Mouse (Mus musculus) left cerebral cortex, adult 18-20 months (tissue): Measurements from ENCODE around the gene Zan. TPM values are rescaled to one million over a fixed set of nuclear protein-coding genes. Genes with fewer than 3 reads are reported as not detected.

Experiments
- DNase-seq, 2 experiments: peaks; one replicate each; pipeline ENCODE4 v3.0.0; 2021 to 2022; ENCODE audit warnings: low spot score in 2 of 2, mixed read lengths in 1 of 2
- long read RNA-seq, 2 experiments: library from polyadenylated mRNA; stranded (forward); transcript quantifications; one replicate each; pipeline ENCODE4 v2.0.0; 2021
- total RNA-seq, 2 experiments: library from RNA; stranded (reverse); gene quantifications; 2 replicates each; pipeline ENCODE4 v1.2.3; 2021

Gene Zan
- total RNA-seq = under 1 TPM; 0.12 to 0.30 TPM
- long read RNA-seq, experiment 1 = 0 reads
- long read RNA-seq, experiment 2 = 0 reads

DNA sequence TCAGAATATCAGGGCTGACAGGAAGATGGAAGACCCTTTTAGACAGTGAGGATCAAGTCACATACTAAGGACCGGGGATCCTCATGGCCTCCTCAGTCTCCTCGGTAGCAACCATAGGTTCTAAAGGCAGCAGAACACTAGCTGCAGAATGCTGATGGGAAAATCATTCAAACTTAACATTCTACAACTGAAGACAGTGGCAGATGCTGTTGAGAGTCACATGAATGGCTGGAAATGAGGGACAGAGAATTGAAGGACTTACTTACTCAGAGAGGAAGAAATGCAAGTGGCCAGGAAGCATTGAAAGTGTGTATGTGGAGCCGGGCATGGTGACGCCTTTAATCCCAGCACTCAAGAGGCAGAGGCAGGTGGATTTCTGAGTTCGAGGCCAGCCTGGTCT lies at the start of gene Zan:
TSS of gene Zan (minus strand) at position 101 of the 400 bp plus-strand sequence.
- no peak for DNase-seq

DNA sequence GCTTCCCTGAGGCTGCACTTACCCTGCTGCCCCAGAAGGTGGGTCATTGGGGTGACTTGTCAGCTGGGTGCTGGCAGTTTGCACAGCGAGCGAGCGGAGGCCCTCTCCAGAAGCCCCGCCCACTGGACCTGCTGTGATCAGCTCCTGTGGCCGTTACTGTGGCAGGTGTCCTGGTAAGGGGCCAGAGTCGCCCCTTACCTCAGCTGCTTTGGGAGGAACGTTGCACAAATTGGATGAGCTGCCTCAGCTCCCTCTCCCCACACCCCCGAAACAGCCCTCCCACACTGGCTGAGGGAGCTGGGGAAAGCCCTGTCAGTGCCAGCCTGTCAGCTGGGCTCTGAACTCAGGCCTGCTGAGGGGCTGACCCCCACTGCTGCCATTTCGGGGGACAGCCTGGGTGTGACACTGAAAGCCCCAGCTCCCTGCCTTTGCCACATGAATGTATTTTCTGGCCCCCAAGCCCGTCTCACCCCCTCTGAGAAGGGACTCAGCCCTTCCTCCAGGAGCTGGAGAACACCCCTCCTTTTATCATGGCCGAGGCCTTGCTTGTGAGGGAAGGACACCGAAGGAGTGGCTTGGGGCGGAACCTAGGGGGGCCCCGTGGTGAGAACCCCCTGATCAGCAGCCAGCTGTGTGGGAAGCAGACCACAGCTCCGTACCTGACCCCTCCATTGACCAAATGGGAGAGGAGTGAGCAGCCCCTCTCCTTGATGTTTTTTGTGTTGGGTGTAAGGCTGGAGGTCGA lies 49.5 kb upstream of the Zan start:
- DNase-seq = peak; percentile 31 to 52

DNA sequence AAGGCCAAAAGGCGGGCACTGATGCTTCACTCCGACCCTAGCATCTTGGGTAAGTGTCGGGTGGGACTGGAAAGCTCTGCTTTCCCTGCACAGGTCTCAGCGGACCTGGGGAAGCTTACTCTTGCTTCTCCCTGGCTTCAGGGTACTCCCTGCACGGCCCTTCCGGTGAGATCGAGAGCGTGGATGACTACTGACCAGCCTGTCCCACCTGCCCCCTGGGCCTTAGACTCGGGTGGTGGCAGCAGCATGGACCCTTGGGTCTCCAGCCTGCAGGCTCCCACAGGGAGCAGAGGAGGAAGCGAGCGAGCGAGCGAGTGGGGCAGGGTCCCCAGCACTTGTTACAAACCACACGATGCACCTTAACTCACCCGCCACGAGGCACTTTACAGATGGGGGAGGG lies 48.6 kb upstream of the Zan start:
- DNase-seq = no peak

DNA sequence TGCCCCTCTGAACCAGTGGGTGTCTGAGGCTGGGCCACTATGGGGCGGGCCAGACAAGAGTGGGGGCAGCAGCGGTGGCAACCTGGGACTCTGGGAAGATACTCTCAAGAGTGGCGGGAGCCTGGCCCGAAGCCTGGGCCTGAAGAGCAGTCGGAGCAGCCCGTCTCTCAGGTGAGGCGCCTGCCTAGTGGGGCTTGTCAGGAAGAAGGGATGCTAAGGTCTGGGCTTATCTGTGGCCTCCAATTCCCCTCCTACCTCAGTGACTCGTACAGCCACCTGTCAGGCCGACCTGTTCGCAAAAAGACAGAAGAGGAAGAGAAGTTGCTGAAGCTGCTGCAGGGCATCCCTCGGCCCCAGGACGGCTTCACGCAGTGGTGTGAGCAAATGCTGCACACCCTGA lies 47.8 kb upstream of the Zan start:
- DNase-seq = no peak

DNA sequence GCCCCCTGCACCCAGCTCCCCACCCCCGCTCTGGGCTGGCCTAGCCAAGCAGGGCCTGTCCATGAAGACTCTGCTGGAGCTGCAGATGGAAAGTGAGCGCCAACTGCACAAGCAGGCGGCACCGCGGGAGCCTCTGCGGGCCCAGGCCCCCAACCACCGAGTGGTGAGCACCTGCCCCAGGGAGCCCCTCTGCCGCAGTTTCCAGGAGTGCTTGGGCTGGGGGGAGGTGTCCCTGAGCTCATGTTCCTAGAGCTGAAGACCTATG lies 47.3 kb upstream of the Zan start:
- DNase-seq = no peak

DNA sequence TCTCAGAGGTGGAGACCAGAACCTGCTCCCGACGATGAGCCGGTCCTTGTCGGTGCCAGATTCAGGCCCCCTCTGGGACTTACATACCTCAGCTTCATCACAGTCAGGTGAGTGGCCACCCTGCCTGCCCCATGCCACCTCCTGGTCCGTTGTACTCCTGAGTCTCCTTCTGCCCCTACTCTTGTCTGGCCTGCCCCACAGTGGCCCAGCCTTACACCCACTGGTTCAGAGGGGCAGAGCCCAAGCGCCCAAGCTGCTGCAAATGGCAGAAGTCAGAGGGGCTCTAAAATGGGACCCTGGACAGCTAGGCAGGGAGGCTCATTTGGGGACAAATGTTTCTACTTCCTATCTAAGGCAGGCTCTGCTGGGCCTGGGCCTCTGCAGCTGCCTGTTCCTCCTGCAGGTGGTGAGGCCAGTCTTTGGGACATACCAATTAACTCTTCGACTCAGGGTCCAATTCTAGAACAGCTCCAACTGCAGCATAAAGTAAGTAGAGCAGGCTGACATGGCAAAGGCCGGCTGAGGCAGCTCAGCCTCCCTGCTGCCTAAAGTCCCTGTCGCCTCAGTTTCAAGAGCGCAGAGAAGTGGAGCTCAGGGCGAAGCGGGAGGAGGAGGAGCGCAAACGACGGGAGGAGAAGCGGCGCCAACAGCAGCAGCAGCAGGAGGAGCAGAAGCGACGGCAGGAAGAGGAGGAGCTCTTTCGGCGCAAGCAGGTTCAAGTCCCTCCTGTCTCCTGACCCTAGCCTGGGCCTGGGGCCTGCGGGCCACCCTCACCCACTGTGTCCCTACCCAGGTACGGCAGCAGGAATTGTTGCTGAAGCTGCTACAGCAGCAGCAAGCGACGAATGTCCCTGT lies 46.8 kb upstream of the Zan start:
- no peak for DNase-seq

DNA sequence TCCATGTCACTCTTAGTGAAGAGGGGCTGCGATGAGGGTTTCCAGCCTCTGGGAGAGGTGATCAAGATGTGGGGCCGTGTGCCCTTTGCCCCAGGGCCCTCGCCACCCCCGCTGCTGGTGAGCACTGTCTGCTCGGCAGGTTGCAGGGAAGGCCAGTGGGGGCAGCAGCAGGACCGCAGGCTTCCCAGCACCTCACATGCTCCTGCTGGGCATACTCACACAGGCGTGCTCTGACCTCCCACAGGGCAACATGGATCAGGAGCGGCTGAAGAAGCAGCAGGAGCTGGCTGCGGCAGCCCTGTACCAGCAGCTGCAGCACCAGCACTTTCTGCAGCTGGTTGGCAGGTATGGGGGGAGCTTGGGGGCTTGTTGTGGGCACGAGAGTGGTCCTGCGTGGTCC lies 45.8 kb upstream of the Zan start:
- no peak for DNase-seq

DNA sequence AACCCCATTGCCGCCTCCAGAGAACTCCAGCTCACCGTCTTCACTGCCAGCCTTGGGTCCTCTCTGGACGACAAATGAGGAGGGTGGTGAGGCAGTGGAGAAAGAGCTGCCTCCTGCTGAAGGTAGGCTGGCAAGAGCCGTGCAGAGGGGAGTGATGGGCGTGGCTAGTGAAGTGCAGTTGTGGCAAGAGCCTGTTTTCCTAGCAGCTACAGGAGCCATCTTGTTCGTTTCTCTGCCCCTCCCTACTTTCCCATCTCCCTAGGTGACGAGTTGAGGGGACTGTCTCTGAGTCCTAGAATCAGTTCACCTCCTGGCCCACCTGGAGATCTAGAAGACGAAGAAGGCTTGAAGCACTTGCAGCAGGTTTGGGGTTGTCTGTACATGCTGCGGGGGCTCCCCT lies 45.0 kb upstream of the Zan start:
- no peak for DNase-seq

DNA sequence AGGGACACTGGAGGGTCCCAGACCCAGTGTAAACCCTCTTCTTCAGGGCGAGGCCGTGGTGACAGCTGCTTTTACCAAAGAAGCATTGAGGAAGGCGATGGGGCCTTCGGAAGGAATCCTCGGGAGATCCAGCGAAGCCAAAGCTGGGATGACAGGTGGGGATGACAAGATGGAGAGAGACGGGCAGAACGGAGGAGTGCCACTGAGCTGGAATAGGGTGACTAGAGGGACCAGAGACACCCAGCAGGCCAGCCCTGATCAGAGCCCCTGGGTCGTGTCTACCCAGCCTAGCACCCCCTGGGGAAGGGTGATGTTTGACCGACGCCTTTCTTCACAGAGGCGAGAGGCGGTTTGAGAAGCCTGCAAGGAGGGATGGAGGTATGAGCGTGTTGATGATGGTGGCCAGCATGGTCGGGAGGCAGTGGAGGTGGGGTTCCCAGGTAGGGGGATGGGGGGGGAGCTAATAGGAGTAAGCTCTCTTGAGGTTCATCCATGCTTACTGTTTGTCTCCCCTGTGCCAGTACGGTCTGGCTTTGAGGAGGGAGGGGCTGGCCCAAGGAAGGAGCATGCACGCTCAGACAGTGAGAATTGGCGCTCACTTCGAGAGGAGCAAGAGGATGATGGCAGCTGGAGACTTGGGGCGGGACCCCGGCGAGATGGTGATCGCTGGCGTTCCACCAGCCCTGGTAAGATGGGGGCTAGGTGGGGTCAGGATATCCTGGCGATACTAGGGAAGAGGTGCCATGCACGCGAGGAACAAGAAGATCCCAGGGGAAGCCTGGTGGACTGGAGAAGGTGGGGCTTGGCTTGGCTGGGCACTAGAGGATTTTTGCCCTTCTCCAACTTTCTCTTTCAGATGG lies 43.1 kb upstream of the Zan start:
- DNase-seq = no peak

DNA sequence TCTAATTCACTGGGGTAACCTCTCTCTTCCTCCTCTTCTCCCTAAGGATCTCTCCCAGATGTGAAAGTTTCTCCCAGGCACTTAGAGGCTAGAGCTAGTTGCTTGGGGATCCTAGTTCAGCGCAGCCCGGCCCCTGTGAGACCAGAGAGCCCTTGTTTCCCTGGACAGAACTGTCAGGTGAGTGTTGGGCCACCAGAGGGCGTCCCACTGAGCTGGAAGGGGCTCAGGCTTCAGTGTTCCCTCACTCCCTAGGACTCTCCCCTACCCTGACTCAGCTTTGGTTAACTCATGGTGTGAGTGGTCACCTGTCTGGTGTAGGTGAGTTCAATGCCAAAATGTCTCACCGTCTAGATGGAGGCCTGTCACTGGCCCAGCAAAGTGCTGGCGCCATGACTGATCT lies 41.6 kb upstream of the Zan start, which contains the start of gene Gigyf1:
TSS of gene Gigyf1 (plus strand) at position 113 of the 400 bp plus-strand sequence.
- peak in 1 of 2 experiments; percentile 38 for DNase-seq

DNA sequence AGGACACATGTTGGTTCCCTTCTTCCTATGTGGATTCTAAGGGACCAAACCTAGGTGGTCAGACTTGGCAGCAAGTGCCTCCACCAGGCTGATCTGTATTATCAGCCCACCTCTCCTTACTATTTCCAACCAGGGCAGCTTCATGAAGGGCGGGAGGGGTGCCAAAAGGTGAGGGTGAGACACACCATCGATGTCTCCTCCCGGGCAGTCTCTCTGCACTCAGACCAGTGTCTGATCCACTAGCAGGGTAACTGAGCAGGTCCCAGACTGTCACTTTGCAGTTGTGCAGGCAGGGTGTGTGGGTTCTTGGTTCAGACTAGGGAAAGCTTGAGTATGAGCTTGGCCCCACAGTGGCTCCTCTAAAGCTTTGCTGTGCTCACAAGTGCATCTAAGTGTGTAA lies 37.9 kb upstream of the Zan start:
- no peak for DNase-seq

DNA sequence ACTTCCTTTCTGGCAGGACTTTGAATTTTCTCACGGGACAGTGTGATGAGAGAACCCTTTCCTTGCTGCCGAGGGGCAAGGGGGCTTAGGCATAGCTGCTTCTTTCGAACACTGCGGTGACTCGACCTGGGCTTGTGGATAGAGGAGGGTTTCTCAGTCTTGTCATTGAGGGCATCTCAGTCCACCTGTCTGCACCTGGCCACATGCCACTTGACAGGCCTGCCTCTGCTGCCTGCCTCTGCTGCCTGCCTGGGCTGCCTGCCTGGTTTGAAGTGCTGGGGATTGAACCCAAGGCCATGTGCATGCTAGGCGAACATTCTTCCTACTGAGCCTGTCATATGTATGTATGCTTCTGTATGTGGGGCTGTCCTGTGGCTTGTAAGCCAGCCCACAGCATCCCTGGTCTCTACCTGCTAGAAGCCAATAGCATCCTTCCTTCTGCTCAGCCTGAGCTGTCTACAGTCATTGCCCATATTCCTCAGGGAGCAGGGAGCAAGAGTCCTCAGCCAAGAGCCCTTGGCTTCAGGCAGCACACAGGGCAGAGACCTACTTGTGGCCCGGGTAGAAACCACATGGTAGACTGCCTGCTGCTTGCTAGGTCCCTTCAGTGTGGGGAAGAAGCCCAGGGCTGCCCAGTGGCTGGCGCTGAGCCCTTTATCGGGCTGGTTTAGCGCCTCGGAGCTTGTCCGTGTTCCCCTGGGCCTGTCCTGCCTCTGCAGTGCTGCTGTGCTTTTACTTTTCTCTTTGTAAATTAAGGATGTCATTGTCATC lies 37.3 kb upstream of the Zan start:
- DNase-seq = no peak

DNA sequence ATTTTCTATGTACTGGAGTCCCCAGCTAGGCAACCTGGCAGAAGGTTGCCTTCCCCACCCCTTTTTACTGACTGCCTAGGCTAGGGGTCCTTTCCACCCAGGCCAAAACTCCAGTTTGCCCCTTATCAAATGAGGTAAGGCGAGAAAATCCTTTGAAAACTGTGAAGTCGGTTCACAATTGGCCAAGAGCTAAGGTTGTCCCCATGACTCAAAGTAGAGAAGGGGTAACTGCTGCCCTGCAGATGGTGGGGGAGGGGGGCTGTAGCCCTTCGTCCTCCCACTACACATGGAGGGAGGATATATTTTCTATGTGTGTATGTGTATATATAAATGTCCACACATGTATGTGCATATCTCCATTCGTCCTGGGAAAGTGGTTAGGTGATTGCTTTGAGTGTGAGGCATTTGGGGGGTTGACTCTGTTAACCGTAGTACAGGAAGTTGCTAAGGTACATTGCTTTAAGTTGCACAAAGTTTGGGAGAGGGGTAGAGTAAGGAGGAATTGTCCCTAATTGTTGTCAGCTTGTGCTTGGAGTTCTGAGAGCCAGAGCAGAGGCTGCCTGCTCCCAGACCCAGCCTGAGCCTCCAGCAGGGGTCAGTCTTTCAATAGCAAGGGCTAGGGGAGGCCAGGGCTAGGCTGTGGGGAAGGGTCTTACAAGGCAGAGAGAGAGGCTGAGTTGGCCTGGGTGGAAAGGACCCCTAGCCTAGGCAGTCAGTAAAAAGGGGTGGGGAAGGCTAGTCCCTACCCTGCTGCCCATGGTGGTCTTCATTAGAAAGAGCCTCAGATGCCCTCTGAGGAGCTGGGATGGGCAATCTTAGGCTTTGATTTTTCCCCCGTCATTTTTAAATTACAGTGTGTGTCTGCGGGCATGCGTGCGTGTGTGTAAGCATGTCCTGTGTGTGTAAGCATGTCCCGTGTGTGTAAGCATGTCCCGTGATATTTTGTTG lies 36.3 kb upstream of the Zan start:
- DNase-seq = no peak

DNA sequence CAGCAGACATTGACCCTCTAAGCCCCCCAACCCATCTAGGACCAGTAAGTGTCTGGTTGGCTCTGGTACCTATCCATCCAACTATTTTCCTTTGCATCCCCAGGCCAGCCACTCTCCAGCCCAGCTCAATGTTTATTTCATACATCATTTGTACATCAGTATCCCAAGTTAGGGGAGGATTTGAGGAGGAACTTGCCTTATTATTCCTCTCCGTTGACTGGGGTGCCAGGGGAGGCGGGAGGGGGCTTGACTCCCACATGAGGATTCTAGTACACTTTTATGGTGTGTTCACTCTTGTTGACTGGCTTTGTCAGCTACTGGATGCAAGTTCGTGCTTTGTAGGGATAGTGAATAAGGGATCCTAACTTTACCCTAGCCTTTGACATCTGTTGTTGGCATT lies 34.8 kb upstream of the Zan start:
- no peak for DNase-seq

DNA sequence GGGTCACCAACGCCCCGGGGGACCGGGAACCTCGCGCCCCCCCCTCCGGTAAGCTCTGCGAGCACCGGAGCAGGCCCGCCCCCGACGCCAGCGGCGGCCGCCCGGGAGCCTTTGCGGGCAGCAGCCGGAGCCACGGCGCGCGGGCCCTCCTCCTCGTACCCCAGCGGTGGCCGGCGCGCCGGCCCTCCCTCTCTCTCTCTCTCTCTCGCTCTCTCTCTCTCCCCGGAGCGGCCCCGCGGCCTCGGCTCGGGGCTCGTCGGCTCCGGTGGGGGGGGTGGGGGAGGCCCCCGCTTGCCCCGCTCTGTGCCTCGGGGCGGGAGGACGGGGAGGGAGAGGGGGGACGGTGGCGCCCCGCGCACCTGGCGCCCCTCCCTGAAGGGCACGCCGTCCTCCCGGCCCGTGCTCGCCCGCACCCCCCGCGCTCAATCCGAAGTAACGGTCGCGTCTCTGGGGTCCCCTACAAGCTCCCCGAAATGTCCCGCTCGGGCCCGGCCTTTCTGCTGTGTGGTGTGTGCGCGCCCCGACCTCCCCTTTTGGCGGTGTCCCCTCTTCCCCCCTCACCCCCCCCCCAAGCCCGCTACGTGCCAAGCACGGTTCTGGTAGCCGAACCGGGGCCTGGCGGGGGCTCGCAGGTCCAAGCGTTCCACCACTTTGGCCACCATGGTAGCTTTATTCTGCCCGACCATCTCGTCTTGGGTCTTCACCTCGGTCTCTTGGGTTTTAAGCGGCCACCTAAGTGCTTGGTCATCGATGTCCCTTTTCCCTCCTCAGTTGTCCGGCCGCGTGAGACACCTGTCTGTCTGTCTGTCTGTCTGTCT lies 33.9 kb upstream of the Zan start:
- DNase-seq = peak in 1 of 2 experiments; percentile 52

DNA sequence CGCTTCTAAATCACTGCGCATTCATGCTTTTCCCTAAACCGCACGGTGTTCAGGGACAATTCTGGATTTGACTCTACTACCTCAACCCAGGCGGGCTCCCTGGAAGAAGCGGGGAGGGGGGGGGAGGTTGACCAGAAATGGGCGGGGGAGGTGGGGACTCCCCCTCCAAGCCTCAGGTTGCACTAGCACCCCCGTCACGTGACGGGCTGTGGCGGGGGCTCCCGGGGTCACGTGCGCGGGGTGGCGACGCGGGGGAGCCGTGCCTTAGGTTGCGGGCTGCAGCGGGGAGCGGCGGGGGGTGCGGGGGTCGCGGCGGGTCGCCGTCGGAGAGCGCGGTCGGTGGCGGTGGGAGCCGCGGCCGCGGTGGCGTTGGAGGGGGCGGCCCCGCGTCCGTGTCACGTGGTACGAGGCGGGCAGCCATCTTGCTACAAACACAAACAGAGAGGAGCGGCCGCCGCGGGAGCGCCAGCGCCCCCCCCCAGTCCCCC lies 33.2 kb upstream of the Zan start:
- DNase-seq = peak; percentile 72 to 82

DNA sequence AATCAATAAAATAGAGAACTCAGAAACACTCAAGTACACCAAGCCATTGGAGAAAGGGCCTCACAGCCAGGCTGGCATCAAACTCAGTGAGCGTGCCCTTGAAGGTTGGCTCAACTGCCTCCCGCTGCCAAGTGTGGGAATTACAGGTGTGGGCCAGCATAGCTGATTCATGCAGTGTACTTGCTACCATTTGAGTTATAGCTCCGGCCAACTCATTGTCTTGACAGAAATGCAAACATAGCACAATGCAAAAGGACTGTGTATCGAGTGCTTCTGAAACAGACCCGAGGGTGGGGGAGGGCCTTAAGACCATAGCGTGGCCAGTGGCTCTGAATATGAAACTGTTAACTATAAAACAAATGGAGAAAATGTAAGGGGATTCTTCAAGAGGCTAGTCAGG lies 27.2 kb upstream of the Zan start:
- no peak for DNase-seq

DNA sequence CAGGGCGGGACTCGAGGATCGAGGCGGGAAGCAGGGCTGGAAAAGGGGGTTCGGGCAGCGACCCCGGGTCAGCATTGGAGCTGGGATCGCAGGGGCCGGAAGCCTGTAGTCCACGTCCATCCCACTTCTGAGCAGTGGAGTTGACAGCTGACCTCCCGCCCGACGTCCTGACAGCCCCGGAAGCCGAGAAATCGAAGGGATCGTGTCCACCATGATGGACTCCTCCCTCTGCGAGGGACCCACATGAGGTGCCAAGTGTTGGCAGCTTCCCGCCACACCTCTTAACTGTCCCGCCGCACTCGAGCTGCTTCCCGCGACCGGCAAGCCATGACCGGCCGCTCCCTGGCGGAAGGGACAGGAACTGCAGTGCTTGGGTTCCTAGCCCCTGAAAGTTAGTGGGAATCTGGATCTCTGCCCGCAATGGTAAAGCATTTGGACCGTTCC lies 25.8 kb upstream of the Zan start:
- peak; percentile 75 to 77 for DNase-seq
